Mouse (Mus musculus) lung, embryonic 14.5 days (tissue): ENCODE data around the gene Apbb1ip. TPM values are rescaled to one million over a fixed set of nuclear protein-coding genes. Genes with fewer than 3 reads are reported as not detected.
A peak's percentile ranks its signal among the peaks of the same experiment; 100 is the strongest.

Experiments used
- ATAC-seq: fragments of 200-750 bp; cut with Nextera tagmentation; 2 replicates; pipeline ENCODE4 v1.8.0; 2017; ENCODE audit warnings: mild to moderate bottlenecking, moderate TSS enrichment, moderate library complexity; ENCODE audit not compliant: insufficient read depth
- DNase-seq: peaks from one replicate; pipeline ENCODE4 v3.0.0-alpha.2; 2015
- H3K27ac ChIP-seq: fragments of 300-500 bp; sonication (generic); 2 replicates; pipeline ENCODE4 v1.5.1; 2014; ENCODE audit warnings: low read depth, mild to moderate bottlenecking, moderate library complexity
- H3K27me3 ChIP-seq: fragments of 300-500 bp; sonication (generic); 2 replicates; pipeline ENCODE4 v1.6.1; 2014; ENCODE audit warnings: low read length, control low read depth; ENCODE audit not compliant: insufficient read depth
- H3K36me3 ChIP-seq: fragments of 300-500 bp; sonication (generic); 2 replicates; pipeline ENCODE4 v1.6.1; 2014; ENCODE audit warnings: control low read depth; ENCODE audit not compliant: insufficient read depth
- H3K4me1 ChIP-seq: fragments of 300-500 bp; sonication (generic); 2 replicates; pipeline ENCODE4 v1.6.1; 2014; ENCODE audit warnings: antibody characterized with exemption, control low read depth; ENCODE audit not compliant: insufficient read depth
- H3K4me2 ChIP-seq: fragments of 300-500 bp; sonication (generic); 2 replicates; pipeline ENCODE4 v1.6.1; 2014; ENCODE audit warnings: mild to moderate bottlenecking
- H3K4me3 ChIP-seq: fragments of 300-500 bp; sonication (generic); 2 replicates; pipeline ENCODE4 v1.5.1; 2014; ENCODE audit warnings: low read depth, low read length
- H3K9ac ChIP-seq: fragments of 300-500 bp; sonication (generic); 2 replicates; pipeline ENCODE4 v1.6.1; 2014
- H3K9me3 ChIP-seq: fragments of 300-500 bp; sonication (generic); 2 replicates; pipeline ENCODE4 v1.6.1; 2016; ENCODE audit warnings: low read depth, low read length, control low read depth
- CTCF ChIP-seq: IDR thresholded peaks from 2 replicates; pipeline ENCODE4 v1.5.1; 2016; ENCODE audit warnings: antibody characterized with exemption, low read depth
- WGBS: fragments of 180-500 bp; shearing (Covaris S2); extraction: QIAGEN DNeasy Blood & Tissue Kit; methylation state at CpG from one replicate; pipeline ENCODE4 v1.1.7; 2014; 5-methylcytosine and 5-hydroxymethylcytosine counted together
- polyA plus RNA-seq: library from polyadenylated mRNA; unstranded; fragments of >200 nt; fragmentation: Nextera tagmentation; extraction: Ambion mirVana; gene quantifications from 2 replicates; pipeline ENCODE4 v1.2.1, GENCODE M21; 2014

The Apbb1ip gene
- polyA plus RNA-seq, 1 experiment from 2014 or later = 1.0 TPM

GRCm38 (mm10) chr2:22815674-22816073 lies 41.8 kb downstream of the Apbb1ip start:
- Histone ChIP-seq H3K27me3 (no peaks in the 10 kb centered on the region), H3K9me3 (no peaks in the 10 kb centered on the region), H3K4me1 (no peaks in the 10 kb centered on the region), H3K27ac (no peak overlapping the region), H3K36me3 (no peaks in the 10 kb centered on the region), H3K4me2 (no peak overlapping the region), H3K9ac (no peak overlapping the region), H3K4me3 (no peak overlapping the region)
- ATAC-seq (no peak), DNase-seq (no peak)
- no peak for TF ChIP-seq CTCF
- 95% methylated on average over 2 of the region's 2 CpGs for WGBS

- 49% methylated on average over 1 of the region's 1 CpGs for WGBS
- no peak for ATAC-seq
- TF ChIP-seq CTCF = no peak
Measured at GRCm38 (mm10) chr2:22816231-22816630, 42.3 kb downstream of the Apbb1ip start.

DNA sequence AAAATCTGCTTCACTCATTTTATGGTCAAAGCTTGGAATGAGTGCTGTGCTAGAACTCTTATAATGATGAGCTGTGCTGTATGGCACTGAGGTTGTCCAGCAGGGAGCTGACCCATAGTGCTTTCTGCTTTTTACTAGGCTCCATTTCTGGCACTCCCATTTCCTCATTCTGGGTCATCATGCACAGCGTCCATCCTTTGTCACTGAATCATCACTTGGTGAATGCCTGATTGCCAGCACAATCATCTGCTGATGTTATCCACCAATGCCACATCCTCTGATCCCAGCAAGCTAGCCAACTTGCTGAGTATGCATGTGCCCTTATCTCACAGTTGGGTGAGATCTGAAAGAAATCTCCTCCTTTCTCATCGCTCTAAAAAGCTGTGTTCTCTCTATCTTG lies 48.4 kb downstream of the Apbb1ip start:
- H3K4me1 ChIP-seq = no peaks in the 10 kb centered on the region
- no peak overlapping the region for H3K4me3 ChIP-seq
- no peaks in the 10 kb centered on the region for H3K27me3 ChIP-seq
- TF ChIP-seq CTCF = no peak
- H3K9me3 ChIP-seq = no peaks in the 10 kb centered on the region
- no peak for DNase-seq
- 71% methylated on average over 2 of the region's 2 CpGs for WGBS
- no peak for ATAC-seq
- H3K36me3 ChIP-seq = no peaks in the 10 kb centered on the region
- no peak overlapping the region for H3K27ac ChIP-seq
- H3K4me2 ChIP-seq = no peak overlapping the region
- no peak overlapping the region for H3K9ac ChIP-seq

More at GRCm38 (mm10) chr2:22816231-22816630, 42.3 kb downstream of the Apbb1ip start:
- Histone ChIP-seq H3K27ac (no peak overlapping the region), H3K9me3 (no peaks in the 10 kb centered on the region), H3K4me2 (no peak overlapping the region), H3K4me1 (no peaks in the 10 kb centered on the region), H3K36me3 (no peaks in the 10 kb centered on the region), H3K4me3 (no peak overlapping the region), H3K27me3 (no peaks in the 10 kb centered on the region), H3K9ac (no peak overlapping the region)
- DNase-seq = no peak

DNA sequence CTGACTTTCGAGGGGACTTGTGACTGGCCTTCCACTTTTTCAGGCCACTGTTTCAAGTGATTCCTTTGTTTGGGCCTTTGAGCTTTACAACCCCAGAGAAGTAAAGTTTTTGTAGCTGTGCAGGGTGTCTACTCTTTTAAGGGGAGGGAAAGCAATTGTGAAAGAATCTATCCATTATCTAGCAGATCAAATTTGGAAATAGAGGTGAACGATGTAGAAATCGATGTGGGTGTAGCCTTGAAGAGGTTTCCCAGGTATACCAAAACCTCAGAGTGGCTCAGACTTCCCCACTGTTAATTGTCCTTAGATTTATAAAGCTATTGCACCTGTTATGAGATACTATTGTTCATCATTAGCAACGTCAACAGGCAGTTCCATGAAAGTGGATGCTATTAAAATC lies 71.6 kb downstream of the Apbb1ip start:
- H3K27ac ChIP-seq = no peak overlapping the region
- no peak overlapping the region for H3K9ac ChIP-seq
- no peaks in the 10 kb centered on the region for H3K4me1 ChIP-seq
- H3K27me3 ChIP-seq = no peaks in the 10 kb centered on the region
- 82% methylated on average over 4 of the region's 4 CpGs for WGBS
- no peak for DNase-seq
- no peaks in the 10 kb centered on the region for H3K36me3 ChIP-seq
- no peaks in the 10 kb centered on the region for H3K9me3 ChIP-seq
- no peak overlapping the region for H3K4me2 ChIP-seq
- no peak for TF ChIP-seq CTCF
- no peak overlapping the region for H3K4me3 ChIP-seq
- no peak for ATAC-seq

- H3K9ac ChIP-seq = no peak overlapping the region
- no peaks in the 10 kb centered on the region for H3K4me1 ChIP-seq
- no peak for TF ChIP-seq CTCF
- DNase-seq = no peak
- no peaks in the 10 kb centered on the region for H3K36me3 ChIP-seq
- no peaks in the 10 kb centered on the region for H3K9me3 ChIP-seq
- H3K4me3 ChIP-seq = no peak overlapping the region
- no peaks in the 10 kb centered on the region for H3K27me3 ChIP-seq
- H3K27ac ChIP-seq = no peak overlapping the region
- ATAC-seq = no peak
- no peak overlapping the region for H3K4me2 ChIP-seq
- 49% methylated on average over 4 of the region's 4 CpGs for WGBS
Measured at GRCm38 (mm10) chr2:22851900-22852299, 78.0 kb downstream of the Apbb1ip start.

DNA sequence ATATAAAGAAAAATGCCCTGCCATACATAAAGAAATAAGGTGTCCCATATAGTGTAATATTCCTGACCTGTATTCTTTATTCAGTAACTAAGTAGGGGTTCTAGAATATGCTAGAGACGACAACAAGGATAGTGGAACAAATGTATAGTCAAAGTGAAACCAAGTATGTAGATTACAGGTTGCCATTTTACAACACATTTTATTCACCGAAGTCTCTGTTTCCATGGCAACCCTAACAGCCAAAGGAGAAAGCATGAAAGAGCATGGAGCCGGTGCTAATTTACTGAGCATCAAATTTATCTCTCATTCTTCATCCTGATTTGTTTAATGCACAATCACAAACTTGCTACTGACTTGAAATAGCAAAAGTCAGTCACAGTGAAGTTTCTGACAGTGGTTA lies 83.6 kb downstream of the Apbb1ip start:
- Histone ChIP-seq H3K4me2 (no peak overlapping the region), H3K27ac (no peak overlapping the region), H3K27me3 (no peaks in the 10 kb centered on the region), H3K9me3 (no peaks in the 10 kb centered on the region), H3K9ac (no peak overlapping the region), H3K4me3 (no peak overlapping the region), H3K4me1 (no peaks in the 10 kb centered on the region), H3K36me3 (no peaks in the 10 kb centered on the region)
- no peak for ATAC-seq
- WGBS = 64% methylated on average over 3 of the region's 3 CpGs
- no peak for TF ChIP-seq CTCF
- DNase-seq = peak; percentile 4

DNA sequence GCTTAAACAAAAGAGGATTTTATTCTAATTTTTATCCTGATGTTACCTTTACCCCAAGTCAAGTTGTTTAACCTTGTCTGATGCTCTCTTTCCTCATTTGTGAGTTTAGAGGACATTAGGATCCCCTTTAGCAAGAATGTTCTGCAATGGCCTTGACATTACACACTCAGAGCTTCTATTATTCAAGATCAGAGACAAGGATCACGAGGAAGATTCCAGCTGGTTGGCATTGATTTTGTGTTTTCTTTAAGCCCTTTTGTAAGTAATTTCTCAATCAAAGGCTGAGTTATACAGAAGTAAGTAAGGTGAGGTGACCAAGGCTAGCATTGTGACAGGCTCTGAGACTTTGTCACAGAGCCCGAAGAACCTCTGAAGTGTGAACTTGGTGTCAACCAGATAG lies 88.3 kb downstream of the Apbb1ip start:
- no peak for TF ChIP-seq CTCF
- Histone ChIP-seq H3K9ac (no peak overlapping the region), H3K9me3 (no peaks in the 10 kb centered on the region), H3K4me2 (no peak overlapping the region), H3K27ac (no peak overlapping the region), H3K4me3 (no peak overlapping the region), H3K4me1 (no peaks in the 10 kb centered on the region), H3K36me3 (no peaks in the 10 kb centered on the region), H3K27me3 (no peaks in the 10 kb centered on the region)
- DNase-seq (no peak), ATAC-seq (no peak)
- WGBS = 78% methylated on average over 2 of the region's 2 CpGs
